Mouse (Mus musculus) spleen, adult 2 months (tissue): ENCODE results near the gene Mrpl37.

Source experiments
- CTCF ChIP-seq: fragments of 200-500 bp; IDR thresholded peaks from 2 replicates; pipeline ENCODE4 v1.5.1; 2011; ENCODE audit warnings: mild to moderate bottlenecking, inconsistent platforms; ENCODE audit not compliant: insufficient read depth, insufficient read length, insufficient replicate concordance; ENCODE audit errors: extremely low read depth
- POLR2A ChIP-seq: fragments of 200-500 bp; IDR thresholded peaks from 2 replicates; pipeline ENCODE4 v1.6.1; 2011; ENCODE audit warnings: low read depth, low read length, inconsistent platforms

GRCm38 (mm10) chr4:107114278-107114677 is 47.6 kb upstream of the Mrpl37 start:
- TF ChIP-seq POLR2A (no peak), CTCF (no peak)
